Mouse (Mus musculus) monocyte, adult 5-6 weeks (primary cell): ENCODE measurements around the gene Prdm16. TPM values are rescaled to one million over a fixed set of nuclear protein-coding genes. Genes with fewer than 3 reads are reported as not detected.

Experiments used
- ATAC-seq: fragments of 153-309, 156-312 bp; replicated peaks from 2 replicates; pipeline ENCODE4 v1.8.0; 2017; ENCODE audit warnings: mild to moderate bottlenecking; ENCODE audit not compliant: low TSS enrichment, insufficient number of reproducible peaks, severe bottlenecking, poor library complexity, low FRiP score
- total RNA-seq: library from RNA; stranded (forward); fragments of 200-1000, 200-491, 200-594 nt; gene quantifications from 3 replicates; pipeline ENCODE4 v1.2.3, GENCODE M21; 2017

The Prdm16 gene
- total RNA-seq, 1 experiment from 2014 or later = 0.19 TPM

DNA sequence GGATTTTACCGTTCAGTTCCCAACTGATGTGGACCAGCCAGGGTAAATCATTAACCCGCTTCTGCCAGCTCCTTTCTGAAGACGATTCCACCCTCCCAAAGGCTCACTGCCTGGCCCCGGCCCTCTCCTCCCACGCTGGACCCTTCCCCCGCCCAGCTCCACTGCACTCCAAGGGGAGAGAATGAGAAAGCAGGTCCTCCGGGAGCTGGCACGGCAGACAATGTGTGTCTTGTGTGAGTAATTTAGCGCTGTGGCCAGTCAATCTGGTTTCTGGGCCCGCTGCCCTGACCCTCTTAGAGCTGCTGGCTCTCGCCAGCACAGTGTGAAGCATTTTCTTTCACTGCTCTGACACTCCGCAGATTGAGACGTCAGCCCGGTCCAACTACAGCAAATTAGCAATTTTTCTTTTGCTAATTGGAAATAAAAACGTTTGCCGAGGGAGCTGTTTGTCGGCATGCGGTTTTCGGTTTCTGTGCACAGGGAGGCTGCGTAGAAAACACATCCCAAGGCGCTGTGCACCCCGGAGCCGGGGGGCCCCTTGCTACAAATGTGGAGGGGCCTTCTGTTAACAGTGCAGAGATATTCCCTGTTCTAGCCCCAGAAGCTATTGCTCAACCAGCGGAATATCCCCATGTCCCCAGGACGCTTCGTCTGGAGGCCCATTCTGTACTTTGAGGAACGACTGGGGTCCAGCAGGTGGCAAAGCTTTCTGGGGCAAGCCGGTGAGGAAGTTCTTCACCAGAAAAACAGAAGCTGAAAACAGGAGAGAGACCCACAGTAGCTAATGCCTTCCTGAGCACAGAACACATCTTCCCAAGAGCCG is 136.8 kb downstream of the Prdm16 start:
- ATAC-seq = no peak

DNA sequence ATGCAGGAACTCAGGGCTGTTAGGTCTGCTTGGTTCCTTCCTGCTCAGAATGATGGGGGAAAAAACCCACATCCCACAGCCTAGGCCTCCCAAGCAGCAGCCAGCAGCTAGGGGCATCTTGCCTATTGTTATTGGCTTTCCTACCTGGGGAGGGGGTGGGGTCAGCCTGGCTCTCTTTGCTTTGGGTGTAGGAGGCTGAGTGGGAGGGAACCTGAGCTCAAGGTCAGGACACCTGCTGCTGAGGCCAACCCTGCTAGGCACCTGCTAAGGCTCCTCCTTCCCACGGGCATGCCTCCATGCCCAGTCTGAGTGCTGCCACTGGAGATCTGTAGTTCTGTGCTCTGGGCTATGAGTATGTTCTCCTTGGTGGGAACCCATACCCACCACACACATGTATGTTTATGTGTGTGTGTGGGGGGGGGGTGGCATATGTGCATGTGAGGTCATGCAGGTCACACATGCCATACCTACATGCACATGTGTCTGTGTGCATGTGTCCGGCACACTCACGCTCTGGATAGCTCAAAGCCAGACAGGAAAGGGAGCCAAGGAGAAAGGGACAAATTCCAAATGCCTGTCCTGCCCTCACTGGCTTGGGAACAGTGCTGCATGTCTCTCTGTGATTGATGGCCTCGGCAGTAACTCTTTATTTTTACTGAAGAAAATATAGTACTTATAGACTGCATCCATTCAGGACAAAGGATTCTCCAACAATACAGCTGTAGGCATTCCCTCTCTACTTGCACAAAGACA is 139.1 kb downstream of the Prdm16 start:
- no peak for ATAC-seq

- no peak for ATAC-seq
Observed at GRCm38 (mm10) chr4:154496991-154497390, 139.7 kb downstream of the Prdm16 start.

GRCm38 (mm10) chr4:154496522-154496921 is 140.2 kb downstream of the Prdm16 start:
- ATAC-seq = no peak

GRCm38 (mm10) chr4:154493996-154494395 is 142.7 kb downstream of the Prdm16 start:
- no peak for ATAC-seq

- no peak for ATAC-seq
Observed at GRCm38 (mm10) chr4:154492714-154493121, 144.0 kb downstream of the Prdm16 start.

GRCm38 (mm10) chr4:154492268-154492667 is 144.4 kb downstream of the Prdm16 start:
- no peak for ATAC-seq

- no peak for ATAC-seq
Observed at GRCm38 (mm10) chr4:154488031-154488430, 148.6 kb downstream of the Prdm16 start.

DNA sequence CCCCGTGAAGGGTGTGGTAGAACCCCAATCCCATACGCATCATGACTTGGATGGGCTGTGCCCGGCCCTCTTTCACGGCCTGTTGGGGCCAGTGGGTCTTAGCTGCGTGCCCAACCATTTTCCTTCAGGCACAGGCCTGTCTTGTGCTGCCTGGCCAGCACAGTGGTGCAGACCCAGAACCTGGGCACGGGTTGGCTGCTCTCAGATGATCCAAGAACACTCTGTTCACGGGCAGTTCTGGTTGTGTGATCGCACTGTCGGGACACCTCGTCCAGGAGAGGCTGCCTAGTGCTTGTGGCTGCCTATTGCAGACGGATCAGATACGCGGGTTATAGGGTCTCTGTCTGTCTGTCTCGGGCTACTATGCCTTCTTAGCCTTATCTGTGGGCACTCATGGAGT is 154.0 kb downstream of the Prdm16 start:
- ATAC-seq = no peak

DNA sequence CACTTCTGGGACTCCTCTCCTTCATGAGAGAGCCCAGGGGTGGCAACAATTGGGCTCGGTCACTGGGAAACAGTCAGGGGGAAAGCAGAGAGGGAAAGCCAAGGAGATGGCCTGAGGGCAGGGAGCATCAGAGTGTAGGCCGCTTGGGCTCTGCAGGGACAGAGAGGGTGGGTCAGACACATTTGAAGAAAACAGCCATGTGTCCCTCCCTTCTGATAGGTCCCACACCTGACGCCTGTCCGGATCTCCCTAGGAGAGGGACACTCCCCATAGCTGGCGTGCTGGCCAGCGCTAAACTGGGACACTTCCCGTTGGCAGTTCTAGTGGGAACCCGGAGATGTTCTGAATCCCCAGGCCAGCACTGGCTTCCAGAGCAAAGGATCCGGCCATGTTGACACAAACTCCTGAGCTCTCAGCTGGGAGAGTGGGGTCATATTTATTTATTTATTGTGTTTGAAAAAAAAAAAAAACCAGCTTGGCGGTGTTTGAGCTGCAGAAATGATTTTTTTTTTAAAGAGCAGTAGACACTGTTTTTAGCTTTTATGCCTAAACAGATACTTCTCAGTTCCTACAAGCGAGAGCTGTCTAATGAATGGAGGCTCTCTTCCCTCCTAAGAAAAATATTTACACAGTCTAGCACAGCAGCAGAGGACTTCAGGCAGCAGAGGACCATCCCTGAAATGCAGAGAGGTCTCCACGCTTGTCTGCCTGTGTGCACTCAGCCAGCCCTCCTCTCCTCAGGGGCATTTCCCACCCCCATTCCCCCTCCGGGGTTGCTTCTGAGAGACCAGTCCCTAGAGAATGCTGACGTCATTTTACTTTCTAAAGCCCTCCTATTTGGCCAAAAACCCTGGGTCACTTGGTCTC is 154.7 kb downstream of the Prdm16 start:
- ATAC-seq = no peak

GRCm38 (mm10) chr4:154480544-154481260 is 156.0 kb downstream of the Prdm16 start:
- ATAC-seq = no peak

DNA sequence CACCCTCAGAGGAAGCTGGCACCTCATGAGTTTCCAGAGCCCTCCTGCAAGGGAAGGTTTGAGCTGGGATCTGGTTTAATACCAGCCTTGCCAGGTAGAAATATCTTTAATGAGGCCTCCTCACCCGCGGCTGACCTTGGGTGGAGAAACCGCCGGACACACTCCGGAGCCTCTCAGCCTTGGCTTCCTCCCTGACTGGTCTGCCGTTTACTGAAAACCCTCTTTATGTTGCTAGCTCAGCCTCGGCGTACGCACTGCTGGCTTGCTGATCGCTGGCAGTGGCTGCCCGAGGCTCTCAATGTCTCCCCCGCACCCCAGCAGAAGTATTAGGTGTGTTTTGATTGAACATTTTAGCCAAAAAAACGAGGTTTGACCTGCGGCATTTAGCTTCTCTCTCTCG is 156.5 kb downstream of the Prdm16 start:
- ATAC-seq = no peak

DNA sequence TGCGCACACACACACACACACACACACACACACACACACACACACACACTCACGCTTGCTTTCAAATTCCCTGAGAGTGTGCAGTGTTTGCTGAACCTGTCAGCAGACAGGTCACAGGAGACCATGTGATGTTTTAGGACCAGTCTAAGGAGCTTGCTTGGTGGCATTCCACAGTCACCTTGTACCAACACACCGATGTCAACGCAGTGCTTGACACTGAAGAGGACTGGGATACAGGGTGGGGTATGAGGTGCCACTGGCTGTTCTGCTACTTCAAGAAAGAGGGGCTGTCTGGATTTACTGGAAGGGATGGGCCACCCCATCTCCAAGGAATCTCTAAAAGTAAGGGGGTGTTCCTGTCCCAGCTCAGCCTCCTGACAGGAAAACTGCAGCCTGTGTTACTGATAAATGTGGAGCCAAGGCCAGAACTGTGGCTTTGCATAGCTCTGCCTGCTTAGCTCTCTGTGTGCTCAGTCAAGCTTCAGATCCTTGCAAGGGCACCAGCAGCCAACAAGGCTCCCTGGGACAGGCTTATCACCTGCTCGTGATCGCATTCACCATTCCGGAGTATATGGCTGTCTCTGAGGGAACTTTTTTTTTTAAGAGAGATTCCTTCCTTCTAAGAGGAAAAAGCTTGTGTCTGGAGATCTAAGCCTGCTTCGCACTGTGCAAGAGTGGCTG is 157.6 kb downstream of the Prdm16 start:
- no peak for ATAC-seq

- no peak for ATAC-seq
Observed at GRCm38 (mm10) chr4:154473571-154474307, 162.9 kb downstream of the Prdm16 start.

DNA sequence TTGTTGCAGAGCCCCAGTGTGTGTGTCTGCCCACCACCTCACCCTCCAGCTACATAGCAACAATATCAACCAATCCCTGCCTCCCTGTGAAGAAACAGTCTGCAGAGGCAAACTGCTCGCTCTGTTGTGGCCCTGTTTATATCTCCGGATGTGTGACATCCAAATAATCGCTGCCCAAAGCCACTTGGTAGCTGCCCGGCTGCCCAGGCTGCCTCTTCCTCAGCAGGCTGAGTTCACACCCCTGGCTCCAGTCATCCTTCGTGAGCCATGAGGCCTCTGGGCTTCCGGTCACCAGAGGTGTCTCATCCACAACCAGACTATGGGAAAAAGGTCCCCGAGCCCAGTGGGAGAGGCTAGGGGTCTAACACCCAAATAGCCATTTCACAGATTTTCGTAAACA is 164.1 kb downstream of the Prdm16 start:
- ATAC-seq = no peak

DNA sequence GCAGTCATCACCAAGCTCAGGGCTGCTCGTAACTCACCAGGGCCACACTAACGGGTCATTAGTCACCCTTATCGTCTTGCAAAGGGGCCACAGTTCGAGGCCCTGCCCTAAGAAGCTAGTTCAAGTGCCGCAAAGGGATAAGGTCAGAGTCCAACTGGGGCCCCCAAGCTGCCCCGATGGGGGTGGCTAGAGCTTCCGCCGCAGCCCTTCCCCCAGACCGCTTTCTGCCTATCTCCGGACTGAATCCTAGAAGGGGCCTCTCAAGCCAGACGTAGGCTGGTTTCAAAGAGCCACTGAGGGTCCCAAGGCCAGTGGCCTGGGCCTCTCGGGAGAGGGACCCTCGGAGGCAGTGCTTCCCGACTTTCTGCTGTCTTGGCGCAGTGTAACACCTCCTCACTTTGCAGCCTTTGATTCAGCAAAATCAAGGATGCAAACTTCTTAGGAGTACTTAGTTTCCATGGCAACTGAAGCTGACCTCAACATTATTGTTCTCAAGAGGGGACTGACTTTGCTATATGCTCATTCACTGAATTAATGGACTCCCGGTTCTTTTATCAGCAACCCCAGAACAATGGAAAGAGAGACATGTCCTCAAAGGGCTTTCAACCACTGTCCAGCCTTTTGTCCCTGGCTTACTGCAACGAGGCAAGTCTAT is 165.1 kb downstream of the Prdm16 start:
- ATAC-seq = no peak

- no peak for ATAC-seq
Observed at GRCm38 (mm10) chr4:154466305-154466704, 170.4 kb downstream of the Prdm16 start.
